Mouse (Mus musculus): ENCODE data around the gene Nudt8. TPM values are rescaled to one million over a fixed set of nuclear protein-coding genes. Genes with fewer than 3 reads are reported as not detected.
"Not testable (repeated sequence)": the region's sequence is repeated elsewhere in the genome, so short reads cannot be mapped to it uniquely, and the experiment has no call there.

The Nudt8 gene
- total and polyA plus RNA-seq, 2 experiments, result 13.4 to 30.1 TPM

DNA sequence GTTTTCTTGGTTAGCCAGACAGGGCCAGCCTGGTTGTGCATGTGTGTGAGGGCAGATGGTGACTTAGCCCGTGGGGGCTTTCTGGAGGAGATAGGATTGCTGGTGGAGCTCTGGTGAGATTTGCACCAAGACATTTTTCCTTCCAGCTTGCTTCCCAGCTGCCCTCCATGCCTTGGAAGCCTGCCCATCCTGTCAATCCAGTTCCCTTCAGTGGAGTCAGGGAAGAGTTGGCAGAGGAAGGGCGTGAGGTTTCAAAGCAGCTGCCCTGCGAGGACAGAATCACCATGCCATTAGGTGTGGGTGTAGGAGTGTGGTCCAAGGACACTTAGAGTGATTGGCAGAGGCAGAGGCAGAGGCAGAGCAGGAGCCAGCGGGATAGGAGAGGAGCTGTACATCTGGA lies 41.9 kb upstream of the Nudt8 start, which contains the start of gene Aldh3b3:
Gene Aldh3b3, plus strand, starts transcription at position 176 of the 400 bp plus-strand sequence.
- TF ChIP-seq POLR2A (IDR thresholded peaks at IDR 0.05; ENCODE audit: extremely low read depth, insufficient read depth, low read length) (no peak), CTCF (IDR thresholded peaks at IDR 0.05; ENCODE audit: low read depth, low read length) (no peak)
- Histone ChIP-seq H3K36me3 (ENCODE audit: control insufficient read depth, insufficient read depth, low read length) (no peaks in the 10 kb centered on the region), H3K79me2 (ENCODE audit: control insufficient read depth, insufficient read depth, low read length) (no peaks in the 10 kb centered on the region), H3K4me3 (ENCODE audit: insufficient read depth, low read depth, low read length) (no peak within 1 kb of the TSS), H3K27ac (replicated peaks; ENCODE audit: insufficient read depth, low read depth, low read length) (no peak within 1 kb of the TSS), H3K9ac (ENCODE audit: low read depth, low read length) (no peak within 1 kb of the TSS), H3K4me1 (ENCODE audit: control insufficient read depth, insufficient read depth, low read length) (no peaks in the 10 kb centered on the region), H3K27me3 (ENCODE audit: control insufficient read depth, insufficient read depth, low read length) (no peaks in the 10 kb centered on the region)
- DNase-seq (ENCODE audit: extremely low read depth, low read depth, low spot score), result peak; percentile 48
- WGBS, result 45% methylated on average over 4 of the region's 4 CpGs

DNA sequence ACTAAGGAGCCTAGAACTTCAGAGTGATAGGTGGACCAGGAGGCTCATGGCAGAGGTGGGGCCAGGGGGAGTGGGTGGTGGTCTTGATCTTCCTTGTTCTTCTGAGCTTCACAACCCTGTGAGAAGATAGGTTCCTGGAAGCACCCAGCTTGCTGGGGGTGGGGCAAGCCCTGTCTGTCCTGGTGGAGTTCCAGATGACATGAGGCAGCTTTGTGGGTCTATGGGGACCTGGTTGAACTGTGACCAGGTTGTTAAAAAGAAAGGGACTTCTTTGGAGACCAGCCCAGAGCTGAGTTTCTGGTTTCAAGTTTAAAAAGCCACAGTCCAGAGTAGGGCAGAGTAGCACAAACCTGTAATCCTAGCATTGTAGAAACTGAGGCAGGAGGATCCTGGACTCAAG lies 41.4 kb upstream of the Nudt8 start:
- peak; percentile 66 for DNase-seq (ENCODE audit: extremely low read depth, low read depth, low spot score)
- no peaks in the 10 kb centered on the region for H3K79me2 ChIP-seq (ENCODE audit: control insufficient read depth, insufficient read depth, low read length)
- no peaks in the 10 kb centered on the region for H3K36me3 ChIP-seq (ENCODE audit: control insufficient read depth, insufficient read depth, low read length)
- H3K27me3 ChIP-seq (ENCODE audit: control insufficient read depth, insufficient read depth, low read length), result no peaks in the 10 kb centered on the region
- no peaks in the 10 kb centered on the region for H3K4me1 ChIP-seq (ENCODE audit: control insufficient read depth, insufficient read depth, low read length)
- H3K9ac ChIP-seq (ENCODE audit: low read depth, low read length), result no peak overlapping the region
- H3K4me3 ChIP-seq (ENCODE audit: insufficient read depth, low read depth, low read length), result no peak overlapping the region
- TF ChIP-seq CTCF (IDR thresholded peaks at IDR 0.05; ENCODE audit: low read depth, low read length), result no peak
- no peak for TF ChIP-seq POLR2A (IDR thresholded peaks at IDR 0.05; ENCODE audit: extremely low read depth, insufficient read depth, low read length)
- no peak overlapping the region for H3K27ac ChIP-seq (replicated peaks; ENCODE audit: insufficient read depth, low read depth, low read length)

DNA sequence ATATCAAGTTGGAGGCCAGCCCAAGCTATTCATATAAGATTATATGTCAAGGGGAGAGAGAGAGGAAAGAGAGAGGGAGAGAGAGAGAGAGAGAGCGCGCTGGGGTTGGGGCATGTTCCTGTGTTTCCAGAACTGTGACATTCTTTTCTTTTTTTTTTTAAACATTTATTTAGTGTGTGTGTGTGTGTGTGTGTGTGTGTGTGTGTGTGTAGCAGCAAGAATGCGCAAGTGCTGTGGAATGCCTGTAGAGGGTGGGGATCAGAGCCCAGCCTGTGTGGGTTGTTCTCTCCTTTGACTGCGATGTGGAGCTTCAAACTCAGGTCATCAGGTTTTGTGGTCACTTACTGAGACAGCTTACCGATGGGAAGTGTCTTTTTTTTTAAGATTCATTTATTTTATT lies 40.2 kb upstream of the Nudt8 start:
- no peak for TF ChIP-seq POLR2A (IDR thresholded peaks at IDR 0.05; ENCODE audit: extremely low read depth, insufficient read depth, low read length)
- H3K9ac ChIP-seq (ENCODE audit: low read depth, low read length), result no peak overlapping the region
- whole genome bisulfite sequencing, result 85% methylated on average over 5 of the region's 5 CpGs
- H3K4me1 ChIP-seq (ENCODE audit: control insufficient read depth, insufficient read depth, low read length), result no peaks in the 10 kb centered on the region
- H3K36me3 ChIP-seq (ENCODE audit: control insufficient read depth, insufficient read depth, low read length), result no peaks in the 10 kb centered on the region
- no peak for DNase-seq (ENCODE audit: extremely low read depth, low read depth, low spot score)
- no peaks in the 10 kb centered on the region for H3K79me2 ChIP-seq (ENCODE audit: control insufficient read depth, insufficient read depth, low read length)
- H3K4me3 ChIP-seq (ENCODE audit: insufficient read depth, low read depth, low read length), result no peak overlapping the region
- no peak overlapping the region for H3K27ac ChIP-seq (replicated peaks; ENCODE audit: insufficient read depth, low read depth, low read length)
- H3K27me3 ChIP-seq (ENCODE audit: control insufficient read depth, insufficient read depth, low read length), result no peaks in the 10 kb centered on the region

DNA sequence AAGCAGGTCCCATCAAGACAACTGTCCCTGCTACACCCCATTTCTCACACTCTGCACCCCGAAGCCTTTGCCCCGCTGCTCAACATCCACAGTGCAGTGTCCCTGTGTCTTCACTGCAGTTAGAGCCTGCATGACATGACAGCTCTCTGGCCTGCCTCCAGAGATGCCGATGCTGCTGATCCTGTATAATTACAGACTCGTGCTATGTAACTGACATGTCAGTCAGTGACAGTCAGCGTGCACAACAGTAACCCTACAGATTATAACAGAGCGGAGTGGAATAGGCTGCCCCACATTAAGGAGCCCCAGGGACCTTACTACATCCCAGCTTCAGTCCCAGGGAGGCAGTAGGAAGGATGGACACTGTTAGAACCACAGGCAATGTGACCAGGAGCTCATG lies 38.6 kb upstream of the Nudt8 start:
- H3K36me3 ChIP-seq (ENCODE audit: control insufficient read depth, insufficient read depth, low read length); H3K27ac ChIP-seq (replicated peaks; ENCODE audit: insufficient read depth, low read depth, low read length); H3K79me2 ChIP-seq (ENCODE audit: control insufficient read depth, insufficient read depth, low read length); H3K9ac ChIP-seq (ENCODE audit: low read depth, low read length); H3K27me3 ChIP-seq (ENCODE audit: control insufficient read depth, insufficient read depth, low read length); H3K4me3 ChIP-seq (ENCODE audit: insufficient read depth, low read depth, low read length); H3K4me1 ChIP-seq (ENCODE audit: control insufficient read depth, insufficient read depth, low read length); DNase-seq (ENCODE audit: extremely low read depth, low read depth, low spot score): not testable (repeated sequence)
- 88% methylated on average over 6 of the region's 6 CpGs for WGBS

DNA sequence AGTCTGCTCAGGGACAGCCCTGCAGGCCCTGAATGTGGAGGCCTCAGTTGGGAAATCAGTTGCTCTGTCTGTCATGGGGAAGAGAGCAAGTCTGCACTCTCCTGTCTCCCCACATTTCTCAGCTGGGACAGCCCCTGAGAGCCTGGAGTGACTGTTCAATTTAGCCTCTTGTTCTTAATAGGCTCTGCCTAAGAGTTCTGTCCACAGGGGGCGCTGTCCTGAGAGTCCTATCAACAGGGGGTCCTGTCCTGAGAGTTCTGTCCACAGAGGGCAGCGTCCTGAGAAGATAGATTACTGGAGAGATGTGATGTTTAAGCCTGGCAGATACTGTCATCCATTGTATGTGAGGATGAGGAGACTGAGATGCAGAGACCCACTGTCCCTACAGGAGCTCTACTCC lies 37.9 kb upstream of the Nudt8 start:
- WGBS, result 37% methylated on average over 2 of the region's 2 CpGs
- H3K27me3 ChIP-seq (ENCODE audit: control insufficient read depth, insufficient read depth, low read length), result no peaks in the 10 kb centered on the region
- DNase-seq (ENCODE audit: extremely low read depth, low read depth, low spot score), result no peak

DNA sequence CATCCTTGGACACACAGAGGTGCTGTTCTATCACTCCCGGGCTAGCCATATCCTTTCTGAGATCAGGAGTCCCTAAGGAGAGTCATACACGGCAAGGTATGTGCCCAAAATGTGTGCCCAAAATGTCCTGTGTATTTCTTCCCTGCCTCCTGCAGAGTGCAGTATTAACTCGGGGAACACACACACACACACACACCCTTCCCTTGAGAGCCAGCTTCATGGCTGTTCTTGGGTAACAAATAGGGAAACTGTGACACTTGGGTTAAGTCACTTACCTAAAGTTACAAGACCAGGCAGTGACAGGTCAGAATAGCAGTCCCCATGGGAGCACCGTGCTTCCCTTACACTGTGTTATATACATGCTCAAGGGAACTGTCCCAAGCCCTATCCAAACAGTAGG lies 36.4 kb upstream of the Nudt8 start:
- Histone ChIP-seq H3K27me3 (ENCODE audit: control insufficient read depth, insufficient read depth, low read length) (no peaks in the 10 kb centered on the region), H3K36me3 (ENCODE audit: control insufficient read depth, insufficient read depth, low read length) (no peaks in the 10 kb centered on the region), H3K79me2 (ENCODE audit: control insufficient read depth, insufficient read depth, low read length) (no peaks in the 10 kb centered on the region), H3K27ac (replicated peaks; ENCODE audit: insufficient read depth, low read depth, low read length) (no peak overlapping the region), H3K4me1 (ENCODE audit: control insufficient read depth, insufficient read depth, low read length) (no peaks in the 10 kb centered on the region), H3K4me3 (ENCODE audit: insufficient read depth, low read depth, low read length) (no peak overlapping the region), H3K9ac (ENCODE audit: low read depth, low read length) (no peak overlapping the region)
- DNase-seq (ENCODE audit: extremely low read depth, low read depth, low spot score), result peak; percentile 38
- WGBS, result 75% methylated on average over 4 of the region's 4 CpGs
- 0 out of 2 replicates have a peak, but pooled peaks have one; percentile 14 for TF ChIP-seq CTCF (IDR thresholded peaks at IDR 0.05; ENCODE audit: low read depth, low read length)
- TF ChIP-seq POLR2A (IDR thresholded peaks at IDR 0.05; ENCODE audit: extremely low read depth, insufficient read depth, low read length), result no peak

More for the DNA sequence above, 37.9 kb upstream of the Nudt8 start:
- Histone ChIP-seq H3K79me2 (ENCODE audit: control insufficient read depth, insufficient read depth, low read length) (no peaks in the 10 kb centered on the region), H3K36me3 (ENCODE audit: control insufficient read depth, insufficient read depth, low read length) (no peaks in the 10 kb centered on the region), H3K4me1 (ENCODE audit: control insufficient read depth, insufficient read depth, low read length) (no peaks in the 10 kb centered on the region), H3K9ac (ENCODE audit: low read depth, low read length) (no peak overlapping the region), H3K4me3 (ENCODE audit: insufficient read depth, low read depth, low read length) (no peak overlapping the region), H3K27ac (replicated peaks; ENCODE audit: insufficient read depth, low read depth, low read length) (no peak overlapping the region)
- TF ChIP-seq POLR2A (IDR thresholded peaks at IDR 0.05; ENCODE audit: extremely low read depth, insufficient read depth, low read length) (no peak), CTCF (IDR thresholded peaks at IDR 0.05; ENCODE audit: low read depth, low read length) (peak; percentile 34; the same call in 1 of the 2 replicates)
